Mouse (Mus musculus): ENCODE data around the gene Ogdh. TPM values are rescaled to one million over a fixed set of nuclear protein-coding genes. Genes with fewer than 3 reads are reported as not detected.
"Not testable (repeated sequence)": the region's sequence is repeated elsewhere in the genome, so short reads cannot be mapped to it uniquely, and the experiment has no call there.

The Ogdh gene
- total RNA-seq, 1 experiment from 2014 or later = 550 TPM

- DNase-seq = no peak
Observed at GRCm38 (mm10) chr11:6366434-6366833, 75.0 kb downstream of the Ogdh start.

DNA sequence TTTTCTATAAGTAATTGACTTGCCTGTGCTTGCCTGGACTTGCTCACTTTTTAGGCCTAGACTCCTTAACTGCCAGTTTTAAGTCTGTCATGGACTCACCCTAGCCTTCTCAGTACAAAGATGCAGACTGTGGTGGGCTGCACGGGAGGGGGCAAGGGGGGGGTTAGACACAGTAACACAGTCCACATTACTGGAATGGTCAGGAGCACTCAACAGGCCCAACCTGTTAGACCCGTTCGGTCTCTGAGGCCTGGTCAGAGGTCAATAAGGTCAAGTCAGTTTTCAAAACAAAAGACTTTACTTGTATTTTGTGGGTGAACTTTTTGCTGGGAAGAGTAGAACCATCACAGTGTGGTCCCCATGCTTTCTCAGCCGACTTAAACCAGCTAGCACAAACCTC lies 75.7 kb downstream of the Ogdh start:
- no peak for DNase-seq

- DNase-seq = not testable (repeated sequence)
Observed at GRCm38 (mm10) chr11:6367986-6368385, 76.6 kb downstream of the Ogdh start.

DNA sequence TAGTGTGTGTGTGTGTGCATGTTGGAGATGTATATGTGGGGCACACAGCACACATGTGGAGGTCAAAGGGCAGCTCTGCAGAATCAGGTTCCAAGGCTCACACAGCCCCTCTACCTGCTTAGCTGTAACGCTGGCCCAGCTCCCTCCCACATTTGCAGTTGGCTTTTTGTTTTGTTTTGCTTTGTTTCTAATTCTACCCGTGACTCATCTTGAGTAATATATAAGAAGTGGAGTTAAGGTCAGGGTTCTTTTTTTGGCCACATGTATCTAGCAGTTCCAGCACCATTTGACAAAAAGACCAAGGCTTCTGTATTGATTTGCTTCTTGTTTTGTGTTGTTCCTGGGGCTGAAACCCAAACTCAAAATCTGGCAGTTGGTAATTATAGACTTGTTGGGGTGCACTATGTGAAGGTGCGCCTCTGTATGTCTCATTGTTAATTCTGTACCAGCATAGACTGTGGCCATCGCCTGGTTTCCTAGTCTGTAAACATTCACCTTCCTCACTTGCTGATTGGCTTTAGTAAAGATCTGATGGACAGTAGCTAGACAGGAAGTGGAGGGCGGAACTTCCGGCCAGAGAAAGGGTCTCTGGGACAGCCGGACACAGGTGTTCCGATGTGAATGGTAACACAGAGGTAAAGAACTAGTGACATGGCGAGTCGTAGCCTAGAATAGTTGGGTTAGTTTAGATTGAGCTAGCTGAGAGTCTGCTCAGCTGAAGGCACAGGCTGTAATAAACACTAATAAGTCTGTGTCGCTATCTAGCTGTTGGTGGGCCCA lies 80.1 kb downstream of the Ogdh start:
- no peak for DNase-seq

DNA sequence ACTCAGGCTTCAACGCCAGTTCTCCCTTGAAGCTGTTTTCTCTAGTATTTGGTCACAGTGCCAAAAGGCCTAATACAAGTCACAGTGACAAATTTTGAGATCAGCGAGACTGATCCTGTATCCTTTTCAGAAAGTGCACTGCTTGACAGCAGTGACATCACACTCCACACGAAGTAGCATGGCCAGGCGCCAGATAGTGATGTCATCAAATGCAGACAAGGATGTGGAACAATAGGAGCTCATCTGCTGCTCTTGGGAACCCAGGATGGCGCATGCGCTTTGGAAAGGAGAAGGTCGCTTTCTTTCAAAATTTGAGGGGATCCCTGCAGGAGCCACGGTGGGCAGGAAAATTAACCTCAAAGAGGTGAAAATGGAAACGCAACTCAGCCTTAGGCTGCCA lies 81.4 kb downstream of the Ogdh start:
- no peak for DNase-seq

GRCm38 (mm10) chr11:6380916-6381315 lies 89.5 kb downstream of the Ogdh start:
- peak; percentile 37 for DNase-seq

GRCm38 (mm10) chr11:6388126-6388725 lies 96.8 kb downstream of the Ogdh start:
- no peak for DNase-seq

DNA sequence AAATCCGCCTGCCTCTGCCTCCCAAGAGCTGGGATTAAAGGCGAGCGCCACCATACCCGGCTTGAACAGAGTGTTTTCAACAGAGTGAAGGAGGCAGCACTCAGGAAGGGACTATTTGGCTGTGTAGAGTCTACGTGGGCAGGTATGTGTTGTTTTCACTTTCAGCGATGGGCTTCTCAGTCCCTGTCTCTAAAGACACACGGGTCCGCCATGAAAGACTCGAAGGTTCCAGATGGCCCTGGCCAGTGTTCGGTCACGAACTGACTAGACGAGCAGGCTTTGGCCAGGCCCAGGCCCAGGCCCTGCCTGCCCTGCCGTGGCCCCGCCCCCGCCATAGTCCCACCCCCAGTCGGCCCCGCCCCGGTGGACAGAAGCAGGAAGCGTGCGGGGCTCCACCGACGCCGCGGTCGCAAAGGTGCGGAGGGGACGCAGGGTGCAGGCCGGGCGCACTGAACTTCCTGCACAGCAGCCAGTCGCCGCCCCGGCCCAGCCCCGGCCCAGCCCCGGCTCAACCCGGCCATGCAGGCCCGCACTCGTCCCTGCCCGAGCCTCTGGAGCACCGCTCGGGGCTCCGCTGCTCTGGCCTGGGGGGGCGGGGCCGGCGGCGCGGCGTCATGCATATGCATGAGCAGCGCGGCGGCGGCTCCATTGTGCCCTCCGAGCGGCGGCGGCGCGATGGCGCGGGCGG lies 97.4 kb downstream of the Ogdh start, which contains the start of gene Zmiz2:
TSS of gene Zmiz2 (plus strand) at position 349 of the 688 bp plus-strand sequence.
- DNase-seq = peak; percentile 97

DNA sequence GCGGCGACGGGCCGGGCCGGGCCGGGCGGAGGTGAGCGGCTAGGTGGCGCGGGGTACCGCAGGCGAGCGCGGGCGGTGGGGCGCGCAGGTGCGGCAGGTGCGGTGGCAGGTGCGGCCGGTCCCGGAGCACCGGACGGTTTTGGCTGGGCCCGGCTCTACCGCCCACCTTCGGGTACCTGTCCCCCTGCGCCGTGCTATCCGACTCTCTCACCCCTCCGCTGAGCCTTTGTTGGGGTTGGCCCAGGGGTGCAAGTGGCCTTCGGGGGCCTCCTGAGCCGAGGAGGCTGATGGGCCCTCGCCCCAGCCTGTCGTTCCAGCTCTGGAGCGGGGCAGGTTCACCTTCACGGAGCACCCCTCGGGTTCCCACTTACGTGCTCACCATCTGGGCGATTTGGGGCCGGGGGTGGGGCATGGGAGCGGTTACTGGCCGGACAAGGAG lies 98.1 kb downstream of the Ogdh start:
- DNase-seq = peak; percentile 25

- no peak for DNase-seq
Observed at GRCm38 (mm10) chr11:6390376-6391053, 99.1 kb downstream of the Ogdh start.

DNA sequence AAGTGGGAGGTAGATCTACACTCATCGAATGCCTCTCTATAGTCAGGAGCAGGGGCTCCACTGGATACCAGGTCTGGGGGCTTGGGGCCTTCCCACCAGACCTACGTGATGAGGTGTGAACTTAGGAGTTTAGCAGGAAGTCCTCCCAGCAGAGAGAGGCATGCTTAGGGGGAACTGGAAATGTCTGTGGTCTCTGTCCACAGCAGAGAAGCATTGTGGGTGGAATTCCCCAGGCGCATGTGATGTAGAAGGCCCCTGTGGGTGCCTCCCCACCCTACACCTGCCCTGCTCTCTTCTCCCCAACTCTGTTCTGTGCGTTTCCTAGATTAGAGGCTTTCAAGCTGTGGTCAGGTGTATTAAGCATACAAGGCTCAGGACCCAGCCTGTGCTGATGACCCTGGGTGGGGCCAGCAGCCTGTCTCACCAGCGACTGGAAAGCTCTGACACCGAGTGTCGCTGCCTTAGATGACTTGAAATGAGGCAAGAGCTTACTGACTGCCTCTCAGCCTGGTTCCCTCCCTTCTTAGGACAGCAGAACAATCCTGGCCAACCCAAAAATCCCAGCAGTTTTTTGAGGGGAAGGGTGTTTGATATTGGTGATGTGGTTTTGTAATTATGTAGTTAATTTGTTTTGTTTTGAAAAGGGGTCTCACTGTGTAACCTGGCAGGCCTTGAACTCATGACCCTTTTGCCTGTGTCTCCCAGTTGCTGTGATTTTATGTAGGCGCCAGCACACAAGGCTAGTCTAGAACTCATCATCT lies 100.3 kb downstream of the Ogdh start:
- DNase-seq = no peak

DNA sequence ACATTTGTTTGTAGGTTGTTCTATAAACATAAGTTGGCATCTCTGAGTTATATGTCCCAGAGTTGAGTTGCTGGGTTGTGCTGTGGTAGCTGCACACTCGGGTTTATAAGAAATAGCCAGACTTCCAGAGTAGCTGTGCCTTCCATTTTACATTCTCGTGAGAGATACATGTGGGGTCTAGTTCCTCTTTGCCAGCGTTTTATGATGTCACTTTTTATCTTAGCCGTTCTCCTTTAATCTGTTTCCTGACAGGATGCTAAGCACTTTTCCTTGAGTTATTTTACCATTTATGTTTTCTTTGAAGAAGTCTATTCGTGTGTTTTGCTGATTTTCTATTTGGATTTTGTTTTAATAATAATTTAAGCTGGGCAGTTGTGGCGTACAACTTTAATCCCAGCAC lies 101.4 kb downstream of the Ogdh start:
- no peak for DNase-seq

DNA sequence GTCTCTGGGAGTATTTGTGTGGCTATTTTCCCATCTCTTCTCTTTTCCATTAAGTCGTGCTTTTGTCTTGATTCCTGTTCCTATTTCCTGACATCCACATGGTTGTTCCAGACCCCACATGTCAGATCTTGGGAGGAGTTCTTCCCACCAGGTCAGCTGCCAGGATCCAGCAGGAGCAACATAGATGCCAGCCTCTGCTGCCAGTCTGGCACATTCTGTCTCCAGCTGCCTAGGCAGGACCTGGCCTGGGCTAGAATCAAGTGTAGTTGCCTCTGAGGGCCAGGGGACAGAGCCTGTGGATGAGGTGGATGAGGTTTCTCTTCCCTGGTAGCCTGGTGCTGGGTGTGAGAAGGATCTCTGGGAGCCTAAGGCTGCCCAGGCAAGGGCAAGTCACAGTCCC lies 102.4 kb downstream of the Ogdh start:
- no peak for DNase-seq

- DNase-seq = no peak
Observed at GRCm38 (mm10) chr11:6395565-6395964, 104.1 kb downstream of the Ogdh start.

- DNase-seq = no peak
Observed at GRCm38 (mm10) chr11:6398141-6398540, 106.7 kb downstream of the Ogdh start.

DNA sequence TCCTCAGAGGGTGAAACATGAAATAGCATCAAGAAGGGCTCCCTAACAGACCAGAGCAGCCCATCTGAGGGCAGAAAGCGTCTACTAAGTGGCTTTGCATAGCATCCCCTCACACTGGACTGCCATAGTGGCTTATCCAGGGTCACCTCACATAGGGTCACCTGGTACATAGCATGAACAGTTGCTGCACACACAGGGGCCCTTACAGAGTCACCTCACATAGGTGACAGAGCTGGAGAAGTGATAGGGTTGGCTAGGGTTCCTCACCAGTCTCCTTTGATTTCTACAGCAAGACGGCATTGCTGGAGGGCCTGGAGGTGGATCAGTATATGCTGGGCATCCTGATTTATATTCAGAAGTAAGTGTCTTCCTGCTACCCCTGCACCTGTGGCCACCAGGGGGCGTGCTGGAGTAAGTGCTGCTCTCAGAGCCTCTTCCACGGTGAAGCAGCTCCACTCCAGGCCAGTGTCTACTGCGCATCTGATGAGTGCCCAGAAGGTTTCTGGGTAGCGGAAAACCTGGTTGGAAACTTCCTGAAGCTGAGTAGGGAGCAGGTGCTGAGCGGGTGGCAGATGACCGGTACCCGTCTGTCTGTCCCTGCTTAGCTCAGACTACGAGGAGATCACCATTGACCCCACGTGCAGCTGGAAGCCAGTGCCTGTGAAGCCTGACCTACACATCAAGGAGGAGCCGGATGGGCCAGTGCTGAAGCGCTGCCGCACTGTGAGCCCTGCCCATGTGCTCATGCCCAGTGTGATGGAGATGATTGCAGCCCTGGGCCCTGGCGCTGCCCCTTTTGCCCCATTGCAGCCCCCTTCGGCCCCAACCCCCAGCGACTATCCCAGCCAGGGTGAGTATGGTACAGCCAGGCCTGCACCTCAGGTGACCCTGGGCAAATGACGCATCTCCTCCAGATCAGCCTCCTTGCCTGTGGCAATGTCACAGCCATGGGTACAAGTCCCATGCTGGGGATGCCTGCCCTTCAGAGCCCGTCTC lies 111.4 kb downstream of the Ogdh start:
- DNase-seq = peak; percentile 82

- no peak for DNase-seq
Observed at GRCm38 (mm10) chr11:6403830-6404405, 112.5 kb downstream of the Ogdh start.

DNA sequence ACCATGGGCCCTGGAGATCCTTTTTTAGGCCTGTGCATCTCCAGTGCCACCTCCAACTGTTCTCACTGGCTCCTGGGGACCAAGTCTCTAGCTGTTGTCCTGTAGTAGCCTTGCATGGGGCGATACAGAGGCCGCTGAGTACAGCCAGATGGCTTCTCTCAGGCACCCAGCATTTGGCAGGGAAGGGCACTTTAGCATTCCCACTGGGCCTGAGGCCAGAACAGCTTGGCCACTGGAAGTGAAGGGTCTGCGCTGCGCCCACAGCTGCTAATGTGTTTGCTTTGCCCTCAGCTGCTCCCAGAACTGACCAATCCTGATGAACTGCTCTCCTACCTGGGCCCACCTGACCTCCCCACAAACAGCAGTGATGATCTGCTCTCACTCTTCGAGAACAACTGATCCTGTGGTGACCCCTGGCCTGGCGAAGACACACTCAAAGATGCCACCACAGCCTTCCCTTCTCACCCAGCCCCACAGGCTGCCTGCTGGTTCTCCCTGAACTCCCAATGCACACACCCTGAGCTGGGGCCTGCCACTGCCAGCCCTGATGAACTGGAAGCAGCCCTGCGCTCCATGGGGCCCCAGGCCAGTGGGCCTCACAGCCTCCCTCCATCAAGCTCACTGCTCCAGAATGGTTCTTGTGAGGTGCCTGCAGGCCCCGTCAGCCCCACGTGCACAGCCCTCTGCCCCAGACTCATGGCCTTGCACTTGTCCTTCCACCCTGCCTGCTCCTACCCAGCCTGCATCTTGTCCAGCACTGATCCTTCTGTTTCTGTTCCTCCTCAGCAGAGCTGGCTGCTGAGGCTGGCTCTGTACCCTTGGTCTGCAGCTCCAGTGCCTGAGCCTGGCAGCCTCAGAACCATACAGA lies 113.5 kb downstream of the Ogdh start:
- no peak for DNase-seq

DNA sequence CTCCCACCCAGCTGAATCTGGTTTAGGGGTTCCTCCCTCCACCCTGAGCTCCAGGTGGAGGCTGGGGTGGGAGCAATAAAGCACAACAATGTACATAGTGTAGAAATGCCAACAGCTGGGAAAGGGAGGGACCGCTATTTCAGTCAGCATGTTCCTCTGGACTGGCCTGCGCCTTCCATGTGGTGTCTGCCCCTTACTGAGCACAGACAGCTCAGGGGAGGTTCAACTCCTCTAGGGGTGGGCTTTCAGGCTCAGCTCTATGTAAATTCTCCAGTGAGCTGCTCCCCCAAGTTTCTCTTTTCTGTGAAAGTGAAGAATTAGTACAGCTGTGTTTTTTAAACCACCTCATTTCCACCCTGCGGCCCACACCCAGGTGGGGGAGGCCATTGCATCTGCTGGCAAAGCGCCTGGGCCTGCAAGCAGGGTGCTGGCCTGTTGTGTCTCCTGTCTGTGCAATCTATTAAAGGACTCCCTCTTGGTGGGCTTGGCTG lies 114.2 kb downstream of the Ogdh start:
- DNase-seq = peak; percentile 54
